Mouse (Mus musculus): ENCODE data around the gene Mast4.

DNA sequence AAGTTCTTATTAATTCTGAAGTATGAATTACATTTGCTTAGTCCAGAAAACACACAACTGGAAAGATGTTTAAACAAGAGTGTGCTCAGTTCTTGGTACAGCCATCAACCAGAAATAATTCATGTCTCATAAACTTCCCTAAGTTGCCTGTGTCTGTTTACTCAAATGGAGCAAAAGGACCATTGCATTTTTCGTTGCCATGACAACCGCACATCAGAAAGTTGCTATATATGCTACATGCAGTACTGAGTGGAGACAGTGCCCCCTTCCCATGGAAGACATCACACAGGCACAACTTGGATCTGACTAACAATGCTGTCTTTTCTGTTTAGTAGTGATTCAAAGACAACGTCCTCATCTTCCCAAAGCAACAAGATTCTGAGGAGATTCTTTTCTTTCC, 527.6 kb downstream of the Mast4 start:
- TF ChIP-seq SIN3A (IDR thresholded peaks at IDR 0.05; ENCODE audit: low read length) (no peak), CTCF (conservative IDR thresholded peaks at IDR 0.05 in 1 of 2, IDR thresholded peaks at IDR 0.05 in 1 of 2; ENCODE audit: low read depth in 2 of 2, low read length in 2 of 2) (no peak), ZKSCAN1 (IDR thresholded peaks at IDR 0.05; ENCODE audit: borderline replicate concordance, low read depth, low read length) (no peak), USF1 (IDR thresholded peaks at IDR 0.05; ENCODE audit: low read depth, low read length) (no peak), TCF12 (IDR thresholded peaks at IDR 0.05; ENCODE audit: low read depth, low read length) (no peak), UBTF (IDR thresholded peaks at IDR 0.05; ENCODE audit: low read depth, low read length) (no peak), RCOR1 (conservative IDR thresholded peaks at IDR 0.05; ENCODE audit: low read depth, low read length) (no peak), NELFE (IDR thresholded peaks at IDR 0.05; ENCODE audit: low read depth, low read length) (no peak), POLR2A (IDR thresholded peaks at IDR 0.05; ENCODE audit: low read depth, low read length) (no peak), ETS1 (conservative IDR thresholded peaks at IDR 0.05; ENCODE audit: low read depth, low read length) (no peak), EP300 (IDR thresholded peaks at IDR 0.05; ENCODE audit: low read length) (no peak)

All from CH12.LX (cell line).